In the genomic region with DNA sequence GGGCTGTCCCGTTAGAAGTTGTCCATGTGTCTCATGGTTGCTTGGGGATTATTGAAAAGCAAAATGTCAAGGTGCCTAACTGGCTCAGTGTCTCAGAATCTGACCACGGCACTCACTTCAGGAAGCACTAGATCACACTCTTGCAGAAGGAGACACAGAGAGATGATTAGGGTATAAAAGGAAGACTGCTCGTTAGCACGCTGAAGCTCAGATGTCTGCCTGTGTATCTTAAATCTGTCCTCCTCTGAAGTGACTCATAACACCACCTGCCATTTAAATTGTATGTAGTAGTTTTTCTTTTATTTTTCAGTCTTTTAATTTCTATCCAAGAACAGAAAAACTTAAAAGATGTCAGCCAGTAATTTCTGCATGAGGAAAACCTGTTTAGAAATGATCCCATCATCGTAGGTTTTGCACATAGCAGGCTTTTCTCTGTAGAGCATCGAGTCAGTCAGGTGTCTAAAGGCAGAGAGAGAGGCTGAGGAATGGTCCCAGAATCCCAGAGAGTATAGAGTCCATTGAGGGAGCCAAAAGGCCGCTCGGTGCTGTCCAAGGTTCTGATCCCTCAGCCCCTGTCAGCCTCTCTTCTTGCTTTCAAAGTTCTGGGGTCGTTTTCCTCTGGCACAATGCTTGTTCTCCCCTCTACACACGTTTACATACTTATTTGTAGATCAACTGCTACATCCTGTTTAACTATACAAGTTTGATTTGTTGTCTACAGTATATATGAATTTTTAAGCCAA, we compare ENCODE assay signal across 8 mouse cellular contexts. TPM values are rescaled to one million over a fixed set of nuclear protein-coding genes. Genes with fewer than 3 reads are reported as not detected.
A peak's percentile ranks its signal among the peaks of the same experiment; 100 is the strongest.
DNase-seq lines count a peak whose midpoint lies in the region; ATAC-seq lines count a peak whose summit lies in the region.
"Had no signal": no experiment of that assay in that cellular context is flagged by ENCODE, and none has a peak within 500 bp of the region (broad histone marks: within the 10 kb centered on the region; RNA-seq: fewer than 3 reads in every experiment).

No protein-coding gene starts in this region.

- H3K27ac ChIP-seq in neural tube, embryonic 11.5 days (ENCODE audit: low read depth, low read length): peak overlapping the region; percentile 93
- peak overlapping the region; percentile 89 for H3K27ac ChIP-seq in hindbrain, embryonic 13.5 days
- peak overlapping the region; percentile 76; the same call in 1 of the 2 replicates for H3K27ac ChIP-seq in neural tube, embryonic 15.5 days (replicated peaks)

- H3K9me3 ChIP-seq in neural tube, embryonic 11.5 days (ENCODE audit: control insufficient read depth, low read length): no peaks in the 10 kb centered on the region
- H3K9me3 ChIP-seq in hindbrain, embryonic 13.5 days: no peaks in the 10 kb centered on the region
- no peaks in the 10 kb centered on the region for H3K9me3 ChIP-seq in neural tube, embryonic 15.5 days (replicated peaks)

- H3K36me3 ChIP-seq in neural tube, embryonic 11.5 days (ENCODE audit: control insufficient read depth, insufficient read depth, low read length): peaks cover 4% of the 10 kb centered on the region; the same call in 1 of the 2 replicates
- peaks cover 45% of the 10 kb centered on the region for H3K36me3 ChIP-seq in hindbrain, embryonic 13.5 days
- H3K36me3 ChIP-seq in neural tube, embryonic 15.5 days: peaks cover 22% of the 10 kb centered on the region

- no peaks in the 10 kb centered on the region for H3K27me3 ChIP-seq in neural tube, embryonic 11.5 days (ENCODE audit: control insufficient read depth, insufficient read depth, low read length)
- H3K27me3 ChIP-seq in hindbrain, embryonic 13.5 days: no peaks in the 10 kb centered on the region
- H3K27me3 ChIP-seq in neural tube, embryonic 15.5 days (replicated peaks): no peaks in the 10 kb centered on the region

- WGBS in neural tube, embryonic 11.5 days: 45% methylated on average over 10 of the region's 10 CpGs
- 34% methylated on average over 10 of the region's 10 CpGs for WGBS in hindbrain, embryonic 13.5 days
- WGBS in neural tube, embryonic 15.5 days: 28% methylated on average over 10 of the region's 10 CpGs

- DNase-seq in neural tube, embryonic 11.5 days (ENCODE audit: low spot score): peak; percentile 43
- no peak for DNase-seq in neural tube, embryonic 10.5 days (ENCODE audit: extremely low spot score, low spot score)
- peak; percentile 65 for DNase-seq in embryo, embryonic 11 days
- no peak for DNase-seq in cerebellum, adult 9-10 months
- no peak for DNase-seq in spleen, postnatal 36 days (ENCODE audit: low spot score in 2 of 2)

- H3K9ac ChIP-seq in neural tube, embryonic 11.5 days (ENCODE audit: low read length): no peak overlapping the region
- H3K9ac ChIP-seq in hindbrain, embryonic 13.5 days: peak overlapping the region; percentile 19; the same call in 1 of the 2 replicates
- H3K9ac ChIP-seq in neural tube, embryonic 15.5 days (replicated peaks): no peak overlapping the region

- ATAC-seq in neural tube, embryonic 11.5 days (ENCODE audit: insufficient read depth, low FRiP score, low TSS enrichment): no peak
- no peak for ATAC-seq in hindbrain, embryonic 13.5 days (ENCODE audit: low FRiP score)
- no peak for ATAC-seq in neural tube, embryonic 15.5 days (ENCODE audit: low FRiP score)

- no peak overlapping the region for H3K4me3 ChIP-seq in neural tube, embryonic 11.5 days (ENCODE audit: low read depth, low read length)
- H3K4me3 ChIP-seq in hindbrain, embryonic 13.5 days: no peak overlapping the region
- no peak overlapping the region for H3K4me3 ChIP-seq in neural tube, embryonic 15.5 days (replicated peaks)

- no peak overlapping the region for H3K4me2 ChIP-seq in neural tube, embryonic 11.5 days (ENCODE audit: low read depth)
- H3K4me2 ChIP-seq in hindbrain, embryonic 13.5 days: no peak overlapping the region
- H3K4me2 ChIP-seq in neural tube, embryonic 15.5 days: no peak overlapping the region

- peaks cover 49% of the 10 kb centered on the region for H3K4me1 ChIP-seq in neural tube, embryonic 11.5 days (ENCODE audit: control insufficient read depth, insufficient read depth, low read length)
- H3K4me1 ChIP-seq in hindbrain, embryonic 13.5 days (replicated peaks): peaks cover 70% of the 10 kb centered on the region
- peaks cover 40% of the 10 kb centered on the region for H3K4me1 ChIP-seq in neural tube, embryonic 15.5 days

RNA-seq across cellular contexts. Expression of a gene that starts 38.0 kb away (rescaled TPM):
- polyA plus RNA-seq in neural tube, embryonic 11.5 days (2014; fragmentation: Nextera tagmentation; extraction: Ambion mirVana): not detected in 2 replicates
- not detected in 2 replicates for polyA plus RNA-seq in hindbrain, embryonic 13.5 days (2015; fragmentation: Nextera tagmentation; extraction: Ambion mirVana)
- not detected in 2 replicates for polyA plus RNA-seq in neural tube, embryonic 15.5 days (2015; fragmentation: Nextera tagmentation; extraction: Ambion mirVana)
- polyA plus RNA-seq: liver, adult 2 months had no signal

Comparison
In these comparisons a context has a peak if more than half of its experiments do, and no peak if none do; other contexts are left out.
1. DNase-seq: peak in neural tube, embryonic 11.5 days (single experiment) and embryo, embryonic 11 days (single experiment); none in neural tube, embryonic 10.5 days (single experiment), cerebellum, adult 9-10 months (single experiment) and spleen, postnatal 36 days (0 of 2).
2. Peak in every context shown above with its lines, with median percentiles within 50 percentile points of each other: H3K27ac ChIP-seq.